ENCODE assay signal across 9 mouse cellular contexts in genomic region chr6:83136881-83137575, GRCm38 (mm10). TPM values are rescaled to one million over a fixed set of nuclear protein-coding genes. Genes with fewer than 3 reads are reported as not detected.
DNase-seq lines count a peak whose midpoint lies in the region; ATAC-seq and TF ChIP-seq lines count a peak whose summit lies in the region.
"Had no signal": no experiment of that assay in that cellular context is flagged by ENCODE, and none has a peak within 500 bp of the region (broad histone marks: within the 10 kb centered on the region; RNA-seq: fewer than 3 reads in every experiment).

No protein-coding gene starts in this region.

- H3K9me3 ChIP-seq in intestine, postnatal 0 days (ENCODE audit: control insufficient read depth), result no peaks in the 10 kb centered on the region
- H3K9me3 ChIP-seq in lung, embryonic 15.5 days, result no peaks in the 10 kb centered on the region

- peak overlapping the region; percentile 79 for H3K9ac ChIP-seq in intestine, postnatal 0 days (ENCODE audit: low read depth, low read length)
- H3K9ac ChIP-seq in lung, embryonic 15.5 days, result peak overlapping the region; percentile 85

- H3K4me1 ChIP-seq in intestine, postnatal 0 days (replicated peaks; ENCODE audit: control insufficient read depth, insufficient read depth, low read length), result peaks cover 10% of the 10 kb centered on the region
- peaks cover 43% of the 10 kb centered on the region for H3K4me1 ChIP-seq in lung, embryonic 15.5 days

- peak overlapping the region; percentile 95 for H3K27ac ChIP-seq in intestine, postnatal 0 days (ENCODE audit: low read depth, low read length)
- H3K27ac ChIP-seq in lung, embryonic 15.5 days, result peak overlapping the region; percentile 100

- H3K36me3 ChIP-seq in intestine, postnatal 0 days (ENCODE audit: control insufficient read depth, insufficient read depth), result no peaks in the 10 kb centered on the region
- H3K36me3 ChIP-seq in lung, embryonic 15.5 days, result no peaks in the 10 kb centered on the region

- DNase-seq in cerebellum, postnatal 10 days, result peak; percentile 47 to 63
- DNase-seq in cerebellum, postnatal 25 days, result no peak
- peak; percentile 73 for DNase-seq in brain, embryonic 14.5 days (ENCODE audit: low read depth)
- DNase-seq in gastrocnemius, postnatal 25 days, result peak; percentile 87
- DNase-seq in ovary, postnatal 14 days (ENCODE audit: low spot score), result peak; percentile 57

- H3K4me3 ChIP-seq in intestine, postnatal 0 days (ENCODE audit: low read depth, low read length), result peak overlapping the region; percentile 59
- peak overlapping the region; percentile 59 for H3K4me3 ChIP-seq in lung, embryonic 15.5 days

- peak overlapping the region; percentile 87 for H3K4me2 ChIP-seq in intestine, postnatal 0 days (replicated peaks; ENCODE audit: low read depth)
- H3K4me2 ChIP-seq in lung, embryonic 15.5 days, result peak overlapping the region; percentile 86

- TF ChIP-seq CTCF in brain, embryonic 14.5 days (IDR thresholded peaks at IDR 0.05; ENCODE audit: borderline replicate concordance, extremely low read depth, insufficient read depth, insufficient read length), result no peak
- no peak for TF ChIP-seq CTCF in intestine, postnatal 0 days (IDR thresholded peaks at IDR 0.05; ENCODE audit: low read depth)

- TF ChIP-seq POLR2A in brain, embryonic 14.5 days (IDR thresholded peaks at IDR 0.05; ENCODE audit: borderline replicate concordance, extremely low read depth, insufficient read depth, insufficient read length, poor library complexity, severe bottlenecking), result peak; percentile 4; the same call in 1 of the 2 replicates

- WGBS in intestine, postnatal 0 days, result 2% methylated on average over 26 of the region's 26 CpGs
- WGBS in lung, embryonic 15.5 days, result under 1% methylated on average over 26 of the region's 26 CpGs

- peak; percentile 58 for ATAC-seq in intestine, postnatal 0 days
- ATAC-seq in lung, embryonic 15.5 days (ENCODE audit: borderline replicate concordance, extremely low read depth, low FRiP score, low TSS enrichment), result peak; percentile 85
- ATAC-seq in monocyte, adult 5-6 weeks (replicated peaks; ENCODE audit: insufficient number of reproducible peaks, low FRiP score, low TSS enrichment, poor library complexity, severe bottlenecking), result no peak

- H3K27me3 ChIP-seq in intestine, postnatal 0 days (replicated peaks; ENCODE audit: control insufficient read depth, insufficient read depth, low read length), result no peaks in the 10 kb centered on the region
- H3K27me3 ChIP-seq in lung, embryonic 15.5 days, result no peaks in the 10 kb centered on the region

RNA-seq across cellular contexts. Expression of gene Rtkn, which starts 1.8 kb away (rescaled TPM):
- 28.9 and 30.7 TPM in 2 replicates for polyA plus RNA-seq in brain, embryonic 14.5 days (2012; rRNA removed)
- 10 to 100 TPM in 1 of 2 experiments, 1 to 10 TPM in 1; 7.9 to 14.4 TPM for total RNA-seq in gastrocnemius, postnatal 25 days (2021)
- polyA plus RNA-seq in intestine, postnatal 0 days (2015; fragmentation: Nextera tagmentation; extraction: Ambion mirVana), result 19.7 and 21.1 TPM in 2 replicates
- 35.3 and 39.9 TPM in 2 replicates for polyA plus RNA-seq in lung, embryonic 15.5 days (2015; fragmentation: Nextera tagmentation; extraction: Ambion mirVana)
- total RNA-seq in monocyte, adult 5-6 weeks (2017), result 0.96 to 2.7 TPM (median 1.0 TPM) in 3 replicates
- total RNA-seq: neutrophil, adult 5-6 weeks had no signal

RNA-seq across cellular contexts. Expression of gene Ino80b, which starts 11.8 kb away (rescaled TPM):
- 43.4 and 47.9 TPM in 2 replicates for polyA plus RNA-seq in brain, embryonic 14.5 days (2012; rRNA removed)
- 10 to 100 TPM in 1 of 2 experiments, 1 to 10 TPM in 1; 4.8 to 14.0 TPM for total RNA-seq in gastrocnemius, postnatal 25 days (2021)
- 6.0 and 8.5 TPM in 2 replicates for polyA plus RNA-seq in intestine, postnatal 0 days (2015; fragmentation: Nextera tagmentation; extraction: Ambion mirVana)
- polyA plus RNA-seq in lung, embryonic 15.5 days (2015; fragmentation: Nextera tagmentation; extraction: Ambion mirVana), result 13.5 and 15.2 TPM in 2 replicates
- 25.0 to 53.9 TPM (median 41.3 TPM) in 3 replicates for total RNA-seq in monocyte, adult 5-6 weeks (2017)

RNA-seq across cellular contexts. Expression of gene Wbp1, which starts 15.7 kb away (rescaled TPM):
- 298 and 440 TPM in 2 replicates for polyA plus RNA-seq in brain, embryonic 14.5 days (2012; rRNA removed)
- 10 to 100 TPM; 37.8 to 38.2 TPM for total RNA-seq in gastrocnemius, postnatal 25 days (2021)
- 69.1 and 72.7 TPM in 2 replicates for polyA plus RNA-seq in intestine, postnatal 0 days (2015; fragmentation: Nextera tagmentation; extraction: Ambion mirVana)
- polyA plus RNA-seq in lung, embryonic 15.5 days (2015; fragmentation: Nextera tagmentation; extraction: Ambion mirVana), result 119 and 120 TPM in 2 replicates
- 45.0 to 60.1 TPM (median 53.4 TPM) in 3 replicates for total RNA-seq in monocyte, adult 5-6 weeks (2017)

RNA-seq across cellular contexts. Expression of gene Wdr54, which starts 19.2 kb away (rescaled TPM):
- 21.2 and 31.4 TPM in 2 replicates for polyA plus RNA-seq in brain, embryonic 14.5 days (2012; rRNA removed)
- 1 to 10 TPM; 1.2 to 1.4 TPM for total RNA-seq in gastrocnemius, postnatal 25 days (2021)
- 1.0 and 1.2 TPM in 2 replicates for polyA plus RNA-seq in intestine, postnatal 0 days (2015; fragmentation: Nextera tagmentation; extraction: Ambion mirVana)
- 5.0 and 7.6 TPM in 2 replicates for polyA plus RNA-seq in lung, embryonic 15.5 days (2015; fragmentation: Nextera tagmentation; extraction: Ambion mirVana)
- 0.11 to 0.29 TPM in 2 of 3 replicates, not detected in the other for total RNA-seq in monocyte, adult 5-6 weeks (2017)
- total RNA-seq: neutrophil, adult 5-6 weeks had no signal

RNA-seq across cellular contexts. Expression of gene 1700003E16Rik, which starts 19.2 kb away (rescaled TPM):
- polyA plus RNA-seq in brain, embryonic 14.5 days (2012; rRNA removed), result 2.9 and 4.1 TPM in 2 replicates
- total RNA-seq in gastrocnemius, postnatal 25 days (2021), result not detected
- polyA plus RNA-seq in intestine, postnatal 0 days (2015; fragmentation: Nextera tagmentation; extraction: Ambion mirVana), result 0.60 and 1.0 TPM in 2 replicates
- polyA plus RNA-seq in lung, embryonic 15.5 days (2015; fragmentation: Nextera tagmentation; extraction: Ambion mirVana), result 6.2 and 8.1 TPM in 2 replicates
- 0.48 TPM in 1 of 3 replicates, not detected in the others for total RNA-seq in monocyte, adult 5-6 weeks (2017)
- total RNA-seq: neutrophil, adult 5-6 weeks had no signal

Comparison
In these comparisons a context has a peak if more than half of its experiments do, and no peak if none do; other contexts are left out.
1. DNase-seq: peak in cerebellum, postnatal 10 days (2 of 2), brain, embryonic 14.5 days (single experiment), gastrocnemius, postnatal 25 days (single experiment) and ovary, postnatal 14 days (single experiment); none in cerebellum, postnatal 25 days (0 of 2).